Mouse (Mus musculus): ENCODE results near the gene Fuca1. TPM values are rescaled to one million over a fixed set of nuclear protein-coding genes. Genes with fewer than 3 reads are reported as not detected.
A peak's percentile ranks its signal among the peaks of the same experiment; 100 is the strongest.

The Fuca1 gene
- polyA plus RNA-seq, 1 experiment from 2014 or later, result 70.1 TPM

DNA sequence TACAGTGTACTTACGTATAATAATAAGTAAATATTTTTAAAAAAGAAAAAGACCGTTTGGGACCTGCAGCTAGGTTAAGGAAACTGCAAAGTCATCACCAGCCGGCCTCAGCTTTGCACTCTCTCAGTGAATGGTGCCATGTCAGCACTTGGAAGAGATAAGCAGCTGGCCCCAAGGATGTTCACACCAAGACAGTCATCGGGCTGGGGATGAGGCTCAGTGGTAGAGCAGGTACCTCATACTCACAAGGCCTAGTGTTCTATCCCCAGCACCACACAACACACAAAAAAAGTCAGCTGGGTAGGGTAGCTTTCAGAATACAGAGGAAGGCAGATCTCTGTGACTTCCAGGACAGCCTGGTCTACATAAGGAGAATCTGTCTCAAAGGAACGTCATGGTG lies 64.7 kb downstream of the Fuca1 start:
- Histone ChIP-seq H3K4me1 (ENCODE audit: control insufficient read depth, insufficient read depth, low read length) (peaks cover 18% of the 10 kb centered on the region), H3K36me3 (ENCODE audit: control insufficient read depth, insufficient read depth, low read length) (peaks cover 13% of the 10 kb centered on the region; the same call in 1 of the 2 replicates), H3K27ac (ENCODE audit: low read length) (no peak overlapping the region), H3K4me3 (ENCODE audit: low read depth, low read length) (no peak overlapping the region), H3K9ac (ENCODE audit: low read depth, low read length) (no peak overlapping the region), H3K4me2 (ENCODE audit: low read length) (no peak overlapping the region), H3K27me3 (ENCODE audit: control insufficient read depth, insufficient read depth, low read depth, low read length) (no peaks in the 10 kb centered on the region), H3K9me3 (replicated peaks; ENCODE audit: control insufficient read depth, low read length, poor library complexity, severe bottlenecking) (no peaks in the 10 kb centered on the region)
- ATAC-seq, result no peak
- 94% methylated on average over 5 of the region's 5 CpGs for WGBS

GRCm38 (mm10) chr4:135985769-135986168 lies 65.2 kb downstream of the Fuca1 start:
- Histone ChIP-seq H3K4me2 (ENCODE audit: low read length) (peak overlapping the region; percentile 76), H3K4me3 (ENCODE audit: low read depth, low read length) (peak overlapping the region; percentile 94), H3K27ac (ENCODE audit: low read length) (no peak overlapping the region), H3K36me3 (ENCODE audit: control insufficient read depth, insufficient read depth, low read length) (peaks cover 13% of the 10 kb centered on the region; the same call in 1 of the 2 replicates), H3K4me1 (ENCODE audit: control insufficient read depth, insufficient read depth, low read length) (peaks cover 18% of the 10 kb centered on the region), H3K9ac (ENCODE audit: low read depth, low read length) (peak overlapping the region; percentile 92), H3K9me3 (replicated peaks; ENCODE audit: control insufficient read depth, low read length, poor library complexity, severe bottlenecking) (no peaks in the 10 kb centered on the region), H3K27me3 (ENCODE audit: control insufficient read depth, insufficient read depth, low read depth, low read length) (no peaks in the 10 kb centered on the region)
- ATAC-seq, result no peak
- WGBS, result 93% methylated on average over 7 of the region's 7 CpGs

DNA sequence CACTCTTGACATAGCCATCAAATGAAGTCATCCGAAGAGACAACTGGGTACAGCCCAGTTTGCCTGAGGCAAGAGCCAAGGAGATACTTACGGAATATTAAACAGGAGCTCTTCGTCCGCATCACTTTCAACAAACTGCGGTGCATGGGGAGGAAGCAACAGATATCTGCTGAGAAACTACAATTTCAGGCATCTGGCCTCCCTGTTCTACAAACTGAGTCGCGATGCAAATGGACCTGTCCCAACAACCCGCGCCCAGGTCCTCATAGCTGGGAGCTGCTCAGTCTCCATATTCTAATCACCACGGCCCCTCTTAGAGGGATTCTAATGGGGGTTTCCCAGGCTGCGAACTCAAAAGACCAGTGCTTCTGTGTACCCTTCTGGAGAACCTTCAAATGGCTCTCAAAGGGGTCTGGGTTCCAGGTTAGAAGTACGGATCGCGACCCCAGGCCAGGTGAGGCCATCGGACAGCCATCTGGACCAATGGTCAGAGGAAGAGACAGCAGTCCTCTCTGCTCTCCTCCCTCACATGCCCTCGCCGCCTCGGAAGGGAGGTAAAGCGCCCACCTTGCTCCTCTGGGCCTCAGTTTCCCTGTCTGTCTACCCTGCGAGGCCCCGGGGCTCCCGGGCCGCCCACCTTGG lies 65.9 kb downstream of the Fuca1 start:
- Histone ChIP-seq H3K4me2 (ENCODE audit: low read length) (peak overlapping the region; percentile 76), H3K4me3 (ENCODE audit: low read depth, low read length) (peak overlapping the region; percentile 94), H3K27ac (ENCODE audit: low read length) (peak overlapping the region; percentile 88), H3K9me3 (replicated peaks; ENCODE audit: control insufficient read depth, low read length, poor library complexity, severe bottlenecking) (no peaks in the 10 kb centered on the region), H3K36me3 (ENCODE audit: control insufficient read depth, insufficient read depth, low read length) (peaks cover 13% of the 10 kb centered on the region; the same call in 1 of the 2 replicates), H3K27me3 (ENCODE audit: control insufficient read depth, insufficient read depth, low read depth, low read length) (no peaks in the 10 kb centered on the region), H3K9ac (ENCODE audit: low read depth, low read length) (peak overlapping the region; percentile 92), H3K4me1 (ENCODE audit: control insufficient read depth, insufficient read depth, low read length) (peaks cover 18% of the 10 kb centered on the region)
- 5% methylated on average over 23 of the region's 23 CpGs for WGBS
- no peak for ATAC-seq

DNA sequence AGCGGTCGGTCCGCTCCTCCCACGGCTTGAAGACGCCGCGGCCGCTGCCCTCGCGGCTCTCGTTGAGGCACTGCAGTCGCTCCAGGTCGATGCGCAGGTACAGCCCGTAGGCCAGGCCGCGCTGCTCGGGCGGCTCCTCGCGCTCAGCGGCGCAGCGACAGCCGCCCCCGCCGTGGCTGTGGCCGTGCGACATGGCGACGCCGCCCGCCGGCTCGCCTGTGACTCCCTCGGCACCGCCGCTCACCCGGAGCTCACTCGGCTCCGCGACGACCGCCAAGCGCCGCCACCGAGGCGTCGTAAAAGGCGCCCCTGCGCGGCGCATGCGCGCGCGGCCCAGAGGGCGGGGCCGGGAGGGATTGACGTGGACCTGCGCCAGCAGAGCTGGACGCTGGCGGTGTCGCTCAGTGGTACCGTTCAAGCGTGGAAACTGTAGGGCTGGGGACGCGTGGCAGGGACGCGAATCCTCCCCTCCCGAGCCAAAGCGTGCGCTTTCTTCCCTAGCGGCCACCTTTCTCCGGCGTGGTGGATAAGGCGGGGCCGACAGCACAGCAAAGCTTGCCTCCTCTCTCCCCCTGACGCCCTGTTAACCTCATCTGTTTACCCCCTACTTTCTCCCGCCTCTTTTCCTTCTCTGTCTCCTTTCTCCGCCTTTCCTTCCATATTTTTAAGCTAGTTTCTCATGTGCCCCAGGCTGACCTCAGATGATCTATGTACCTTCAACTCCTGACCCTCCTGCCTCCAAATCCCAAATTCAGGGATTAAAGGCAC lies 66.6 kb downstream of the Fuca1 start, which contains the start of gene Pithd1:
TSS of gene Pithd1 (minus strand) at position 322 of the 768 bp plus-strand sequence.
- Histone ChIP-seq H3K9me3 (replicated peaks; ENCODE audit: control insufficient read depth, low read length, poor library complexity, severe bottlenecking) (no peaks in the 10 kb centered on the region), H3K27me3 (ENCODE audit: control insufficient read depth, insufficient read depth, low read depth, low read length) (no peaks in the 10 kb centered on the region), H3K4me1 (ENCODE audit: control insufficient read depth, insufficient read depth, low read length) (peaks cover 18% of the 10 kb centered on the region), H3K36me3 (ENCODE audit: control insufficient read depth, insufficient read depth, low read length) (peaks cover 13% of the 10 kb centered on the region; the same call in 1 of the 2 replicates), H3K9ac (ENCODE audit: low read depth, low read length) (peak within 1 kb of the TSS; percentile 92), H3K4me3 (ENCODE audit: low read depth, low read length) (peak within 1 kb of the TSS; percentile 94), H3K27ac (ENCODE audit: low read length) (peak within 1 kb of the TSS; percentile 88), H3K4me2 (ENCODE audit: low read length) (peak within 1 kb of the TSS; percentile 76)
- peak; percentile 96 for ATAC-seq
- WGBS, result 0% methylated on average over 70 of the region's 81 CpGs

- no peaks in the 10 kb centered on the region for H3K9me3 ChIP-seq (replicated peaks; ENCODE audit: control insufficient read depth, low read length, poor library complexity, severe bottlenecking)
- peaks cover 13% of the 10 kb centered on the region; the same call in 1 of the 2 replicates for H3K36me3 ChIP-seq (ENCODE audit: control insufficient read depth, insufficient read depth, low read length)
- peak overlapping the region; percentile 92 for H3K9ac ChIP-seq (ENCODE audit: low read depth, low read length)
- H3K27me3 ChIP-seq (ENCODE audit: control insufficient read depth, insufficient read depth, low read depth, low read length), result no peaks in the 10 kb centered on the region
- H3K4me2 ChIP-seq (ENCODE audit: low read length), result peak overlapping the region; percentile 76
- H3K27ac ChIP-seq (ENCODE audit: low read length), result peak overlapping the region; percentile 88
- H3K4me3 ChIP-seq (ENCODE audit: low read depth, low read length), result peak overlapping the region; percentile 94
- ATAC-seq, result no peak
- peaks cover 18% of the 10 kb centered on the region for H3K4me1 ChIP-seq (ENCODE audit: control insufficient read depth, insufficient read depth, low read length)
- 73% methylated on average over 9 of the region's 9 CpGs for WGBS
Observed at GRCm38 (mm10) chr4:135987714-135988113, 67.2 kb downstream of the Fuca1 start.

Other genes starting within 250 kb of the Fuca1 start
- gene Ifnlr1, start 234.4 kb upstream of the Fuca1 start, polyA plus RNA-seq (2015; fragmentation: Nextera tagmentation; extraction: Ambion mirVana), result 0.20 and 0.31 TPM in 2 replicates
- not detected in 2 replicates for gene Il22ra1, start 192.6 kb upstream of the Fuca1 start, polyA plus RNA-seq (2015; fragmentation: Nextera tagmentation; extraction: Ambion mirVana)
- 0.45 and 0.57 TPM in 2 replicates for gene Myom3, start 161.0 kb upstream of the Fuca1 start, polyA plus RNA-seq (2015; fragmentation: Nextera tagmentation; extraction: Ambion mirVana)
- gene Srsf10, start 65.0 kb upstream of the Fuca1 start, polyA plus RNA-seq (2015; fragmentation: Nextera tagmentation; extraction: Ambion mirVana), result 190 and 211 TPM in 2 replicates
- 94.2 and 97.5 TPM in 2 replicates for gene Pnrc2, start 46.9 kb upstream of the Fuca1 start, polyA plus RNA-seq (2015; fragmentation: Nextera tagmentation; extraction: Ambion mirVana)
- 0.06 and 0.14 TPM in 2 replicates for gene Cnr2, start 25.3 kb upstream of the Fuca1 start, polyA plus RNA-seq (2015; fragmentation: Nextera tagmentation; extraction: Ambion mirVana)
- 59.3 and 68.6 TPM in 2 replicates for gene Hmgcl, start 25.7 kb downstream of the Fuca1 start, polyA plus RNA-seq (2015; fragmentation: Nextera tagmentation; extraction: Ambion mirVana)
- gene Gale, start 43.0 kb downstream of the Fuca1 start, polyA plus RNA-seq (2015; fragmentation: Nextera tagmentation; extraction: Ambion mirVana), result 41.2 and 47.7 TPM in 2 replicates
- 209 and 230 TPM in 2 replicates for gene Lypla2, start 51.9 kb downstream of the Fuca1 start, polyA plus RNA-seq (2015; fragmentation: Nextera tagmentation; extraction: Ambion mirVana)
- 68.3 and 72.0 TPM in 2 replicates for gene Pithd1, start 66.5 kb downstream of the Fuca1 start, polyA plus RNA-seq (2015; fragmentation: Nextera tagmentation; extraction: Ambion mirVana)
- 26.7 and 28.7 TPM in 2 replicates for gene Eloa, start 101.0 kb downstream of the Fuca1 start, polyA plus RNA-seq (2015; fragmentation: Nextera tagmentation; extraction: Ambion mirVana)
- gene Rpl11, start 132.7 kb downstream of the Fuca1 start, polyA plus RNA-seq (2015; fragmentation: Nextera tagmentation; extraction: Ambion mirVana), result 245 and 251 TPM in 2 replicates
- 110 and 114 TPM in 2 replicates for gene Id3, start 222.8 kb downstream of the Fuca1 start, polyA plus RNA-seq (2015; fragmentation: Nextera tagmentation; extraction: Ambion mirVana)

All from midbrain, embryonic 16.5 days (tissue).